Mouse (Mus musculus): ENCODE results near the gene Mns1.

- TF ChIP-seq CTCF (IDR thresholded peaks at IDR 0.05; ENCODE audit: low read depth, low read length) (no peak), POLR2A (IDR thresholded peaks at IDR 0.05; ENCODE audit: borderline replicate concordance, low read depth, low read length) (no peak)
These were observed 27.0 kb downstream of the Mns1 start for GRCm38 (mm10) chr9:72464806-72465205.
